Mouse (Mus musculus): ENCODE results near the gene Fgf14. TPM values are rescaled to one million over a fixed set of nuclear protein-coding genes. Genes with fewer than 3 reads are reported as not detected.

Fgf14 gene
- polyA plus RNA-seq, 1 experiment from 2014 or later: 28.5 TPM

- no peaks in the 10 kb centered on the region for H3K27me3 ChIP-seq (ENCODE audit: control insufficient read depth, insufficient read depth, low read length)
- no peak overlapping the region for H3K4me2 ChIP-seq (ENCODE audit: low read length)
- no peak overlapping the region for H3K4me3 ChIP-seq (replicated peaks; ENCODE audit: low read depth, low read length)
- no peaks in the 10 kb centered on the region for H3K36me3 ChIP-seq (ENCODE audit: control insufficient read depth, insufficient read depth, low read length)
- no peaks in the 10 kb centered on the region for H3K4me1 ChIP-seq (ENCODE audit: control insufficient read depth, insufficient read depth, low read length)
- ATAC-seq (ENCODE audit: low FRiP score, low TSS enrichment) (no peak), DNase-seq (no peak)
- no peak overlapping the region for H3K9ac ChIP-seq (replicated peaks; ENCODE audit: low read length)
- no peaks in the 10 kb centered on the region for H3K9me3 ChIP-seq (ENCODE audit: control insufficient read depth, low read length)
- H3K27ac ChIP-seq (replicated peaks; ENCODE audit: low read depth, low read length): no peak overlapping the region
Observed at GRCm38 (mm10) chr14:124266977-124267376, 409.9 kb downstream of the Fgf14 start.

GRCm38 (mm10) chr14:124264541-124265059, 412.3 kb downstream of the Fgf14 start:
- no peak overlapping the region for H3K27ac ChIP-seq (replicated peaks; ENCODE audit: low read depth, low read length)
- no peaks in the 10 kb centered on the region for H3K36me3 ChIP-seq (ENCODE audit: control insufficient read depth, insufficient read depth, low read length)
- H3K4me3 ChIP-seq (replicated peaks; ENCODE audit: low read depth, low read length): no peak overlapping the region
- DNase-seq: no peak
- no peak overlapping the region for H3K9ac ChIP-seq (replicated peaks; ENCODE audit: low read length)
- WGBS: 61% methylated on average over 2 of the region's 2 CpGs
- H3K4me2 ChIP-seq (ENCODE audit: low read length): no peak overlapping the region
- no peaks in the 10 kb centered on the region for H3K9me3 ChIP-seq (ENCODE audit: control insufficient read depth, low read length)
- ATAC-seq (ENCODE audit: low FRiP score, low TSS enrichment): no peak
- no peaks in the 10 kb centered on the region for H3K27me3 ChIP-seq (ENCODE audit: control insufficient read depth, insufficient read depth, low read length)
- no peaks in the 10 kb centered on the region for H3K4me1 ChIP-seq (ENCODE audit: control insufficient read depth, insufficient read depth, low read length)

GRCm38 (mm10) chr14:124263199-124263598, 413.7 kb downstream of the Fgf14 start:
- no peak overlapping the region for H3K4me2 ChIP-seq (ENCODE audit: low read length)
- H3K9me3 ChIP-seq (ENCODE audit: control insufficient read depth, low read length): no peaks in the 10 kb centered on the region
- no peaks in the 10 kb centered on the region for H3K27me3 ChIP-seq (ENCODE audit: control insufficient read depth, insufficient read depth, low read length)
- no peaks in the 10 kb centered on the region for H3K4me1 ChIP-seq (ENCODE audit: control insufficient read depth, insufficient read depth, low read length)
- DNase-seq (no peak), ATAC-seq (ENCODE audit: low FRiP score, low TSS enrichment) (no peak)
- no peak overlapping the region for H3K9ac ChIP-seq (replicated peaks; ENCODE audit: low read length)
- H3K36me3 ChIP-seq (ENCODE audit: control insufficient read depth, insufficient read depth, low read length): no peaks in the 10 kb centered on the region
- no peak overlapping the region for H3K4me3 ChIP-seq (replicated peaks; ENCODE audit: low read depth, low read length)
- H3K27ac ChIP-seq (replicated peaks; ENCODE audit: low read depth, low read length): no peak overlapping the region

- no peaks in the 10 kb centered on the region for H3K9me3 ChIP-seq (ENCODE audit: control insufficient read depth, low read length)
- ATAC-seq (ENCODE audit: low FRiP score, low TSS enrichment): no peak
- no peaks in the 10 kb centered on the region for H3K36me3 ChIP-seq (ENCODE audit: control insufficient read depth, insufficient read depth, low read length)
- no peak overlapping the region for H3K9ac ChIP-seq (replicated peaks; ENCODE audit: low read length)
- 81% methylated on average over 1 of the region's 1 CpGs for WGBS
- no peak overlapping the region for H3K27ac ChIP-seq (replicated peaks; ENCODE audit: low read depth, low read length)
- H3K4me3 ChIP-seq (replicated peaks; ENCODE audit: low read depth, low read length): no peak overlapping the region
- no peak for DNase-seq
- no peaks in the 10 kb centered on the region for H3K4me1 ChIP-seq (ENCODE audit: control insufficient read depth, insufficient read depth, low read length)
- H3K27me3 ChIP-seq (ENCODE audit: control insufficient read depth, insufficient read depth, low read length): no peaks in the 10 kb centered on the region
- no peak overlapping the region for H3K4me2 ChIP-seq (ENCODE audit: low read length)
Observed at GRCm38 (mm10) chr14:124247517-124247916, 429.4 kb downstream of the Fgf14 start.

GRCm38 (mm10) chr14:124223445-124223844, 453.5 kb downstream of the Fgf14 start:
- ATAC-seq (ENCODE audit: low FRiP score, low TSS enrichment): no peak
- H3K9ac ChIP-seq (replicated peaks; ENCODE audit: low read length): no peak overlapping the region
- no peaks in the 10 kb centered on the region for H3K9me3 ChIP-seq (ENCODE audit: control insufficient read depth, low read length)
- no peak overlapping the region for H3K4me3 ChIP-seq (replicated peaks; ENCODE audit: low read depth, low read length)
- H3K36me3 ChIP-seq (ENCODE audit: control insufficient read depth, insufficient read depth, low read length): no peaks in the 10 kb centered on the region
- no peak overlapping the region for H3K4me2 ChIP-seq (ENCODE audit: low read length)
- no peaks in the 10 kb centered on the region for H3K27me3 ChIP-seq (ENCODE audit: control insufficient read depth, insufficient read depth, low read length)
- H3K4me1 ChIP-seq (ENCODE audit: control insufficient read depth, insufficient read depth, low read length): no peaks in the 10 kb centered on the region
- 65% methylated on average over 2 of the region's 2 CpGs for WGBS
- peak; percentile 28 for DNase-seq
- no peak overlapping the region for H3K27ac ChIP-seq (replicated peaks; ENCODE audit: low read depth, low read length)

GRCm38 (mm10) chr14:124222447-124222846, 454.5 kb downstream of the Fgf14 start:
- no peaks in the 10 kb centered on the region for H3K36me3 ChIP-seq (ENCODE audit: control insufficient read depth, insufficient read depth, low read length)
- DNase-seq: peak; percentile 82
- WGBS: 24% methylated on average over 1 of the region's 1 CpGs

GRCm38 (mm10) chr14:124220979-124221378, 455.9 kb downstream of the Fgf14 start:
- no peaks in the 10 kb centered on the region for H3K9me3 ChIP-seq (ENCODE audit: control insufficient read depth, low read length)
- ATAC-seq (ENCODE audit: low FRiP score, low TSS enrichment): no peak
- H3K9ac ChIP-seq (replicated peaks; ENCODE audit: low read length): no peak overlapping the region
- DNase-seq: peak; percentile 47
- H3K36me3 ChIP-seq (ENCODE audit: control insufficient read depth, insufficient read depth, low read length): no peaks in the 10 kb centered on the region
- no peak overlapping the region for H3K4me2 ChIP-seq (ENCODE audit: low read length)
- H3K4me1 ChIP-seq (ENCODE audit: control insufficient read depth, insufficient read depth, low read length): no peaks in the 10 kb centered on the region
- WGBS: 71% methylated on average over 2 of the region's 2 CpGs
- H3K27ac ChIP-seq (replicated peaks; ENCODE audit: low read depth, low read length): no peak overlapping the region
- no peaks in the 10 kb centered on the region for H3K27me3 ChIP-seq (ENCODE audit: control insufficient read depth, insufficient read depth, low read length)
- no peak overlapping the region for H3K4me3 ChIP-seq (replicated peaks; ENCODE audit: low read depth, low read length)

More at GRCm38 (mm10) chr14:124222447-124222846, 454.5 kb downstream of the Fgf14 start:
- Histone ChIP-seq H3K9me3 (ENCODE audit: control insufficient read depth, low read length) (no peaks in the 10 kb centered on the region), H3K27ac (replicated peaks; ENCODE audit: low read depth, low read length) (no peak overlapping the region), H3K4me3 (replicated peaks; ENCODE audit: low read depth, low read length) (no peak overlapping the region), H3K27me3 (ENCODE audit: control insufficient read depth, insufficient read depth, low read length) (no peaks in the 10 kb centered on the region), H3K4me1 (ENCODE audit: control insufficient read depth, insufficient read depth, low read length) (no peaks in the 10 kb centered on the region), H3K4me2 (ENCODE audit: low read length) (no peak overlapping the region), H3K9ac (replicated peaks; ENCODE audit: low read length) (no peak overlapping the region)
- ATAC-seq (ENCODE audit: low FRiP score, low TSS enrichment): peak; percentile 69; the same call in 1 of the 2 replicates

- Histone ChIP-seq H3K4me3 (replicated peaks; ENCODE audit: low read depth, low read length) (no peak overlapping the region), H3K4me1 (ENCODE audit: control insufficient read depth, insufficient read depth, low read length) (peaks cover 8% of the 10 kb centered on the region; the same call in 1 of the 2 replicates), H3K9me3 (ENCODE audit: control insufficient read depth, low read length) (no peaks in the 10 kb centered on the region), H3K27ac (replicated peaks; ENCODE audit: low read depth, low read length) (no peak overlapping the region), H3K36me3 (ENCODE audit: control insufficient read depth, insufficient read depth, low read length) (no peaks in the 10 kb centered on the region), H3K9ac (replicated peaks; ENCODE audit: low read length) (no peak overlapping the region), H3K27me3 (ENCODE audit: control insufficient read depth, insufficient read depth, low read length) (no peaks in the 10 kb centered on the region), H3K4me2 (ENCODE audit: low read length) (peak overlapping the region; percentile 38)
- 7% methylated on average over 7 of the region's 7 CpGs for WGBS
- DNase-seq (peak; percentile 82), ATAC-seq (ENCODE audit: low FRiP score, low TSS enrichment) (no peak)
Observed at GRCm38 (mm10) chr14:124195806-124196205, 481.1 kb downstream of the Fgf14 start.

- ATAC-seq (ENCODE audit: low FRiP score, low TSS enrichment): no peak
- Histone ChIP-seq H3K4me1 (ENCODE audit: control insufficient read depth, insufficient read depth, low read length) (peaks cover 8% of the 10 kb centered on the region; the same call in 1 of the 2 replicates), H3K27ac (replicated peaks; ENCODE audit: low read depth, low read length) (no peak overlapping the region), H3K9me3 (ENCODE audit: control insufficient read depth, low read length) (no peaks in the 10 kb centered on the region), H3K4me3 (replicated peaks; ENCODE audit: low read depth, low read length) (no peak overlapping the region), H3K27me3 (ENCODE audit: control insufficient read depth, insufficient read depth, low read length) (no peaks in the 10 kb centered on the region), H3K4me2 (ENCODE audit: low read length) (peak overlapping the region; percentile 38), H3K9ac (replicated peaks; ENCODE audit: low read length) (no peak overlapping the region), H3K36me3 (ENCODE audit: control insufficient read depth, insufficient read depth, low read length) (no peaks in the 10 kb centered on the region)
- WGBS: 30% methylated on average over 10 of the region's 10 CpGs
- no peak for DNase-seq
Observed at GRCm38 (mm10) chr14:124195331-124195730, 481.6 kb downstream of the Fgf14 start.
